Mouse (Mus musculus) liver, postnatal 0 days (tissue): ENCODE data around the gene Ticrr. TPM values are rescaled to one million over a fixed set of nuclear protein-coding genes. Genes with fewer than 3 reads are reported as not detected.

Source experiments
- ATAC-seq: fragments of 200-750 bp; cut with Nextera tagmentation; 2 replicates; pipeline ENCODE4 v1.8.0; 2017; ENCODE audit warnings: mild to moderate bottlenecking, moderate library complexity
- DNase-seq: peaks from one replicate; pipeline ENCODE4 v3.0.0-alpha.2; 2016
- H3K27ac ChIP-seq: fragments of 300-500 bp; sonication (generic); 2 replicates; pipeline ENCODE4 v1.5.1; 2014; ENCODE audit warnings: antibody characterized with exemption, moderate library complexity, mild to moderate bottlenecking, low read depth
- H3K27me3 ChIP-seq: fragments of 300-500 bp; sonication (generic); 2 replicates; pipeline ENCODE4 v1.6.1; 2014; ENCODE audit warnings: low read length, control low read depth, mixed read lengths; ENCODE audit not compliant: insufficient read depth
- H3K36me3 ChIP-seq: fragments of 300-500 bp; sonication (generic); replicated peaks from 2 replicates; pipeline ENCODE4 v1.6.1; 2014; ENCODE audit warnings: mild to moderate bottlenecking, control low read depth, low read length, moderate library complexity, mixed read lengths; ENCODE audit not compliant: insufficient read depth
- H3K4me1 ChIP-seq: fragments of 300-500 bp; sonication (generic); 2 replicates; pipeline ENCODE4 v1.6.1; 2014; ENCODE audit warnings: antibody characterized with exemption, mild to moderate bottlenecking, control low read depth; ENCODE audit not compliant: insufficient read depth
- H3K4me2 ChIP-seq: fragments of 300-500 bp; sonication (generic); 2 replicates; pipeline ENCODE4 v1.6.1; 2014; ENCODE audit warnings: low read depth, mild to moderate bottlenecking, low read length, moderate library complexity, mixed read lengths
- H3K4me3 ChIP-seq: fragments of 300-500 bp; sonication (generic); 2 replicates; pipeline ENCODE4 v1.5.1; 2014; ENCODE audit warnings: low read depth, low read length
- H3K9ac ChIP-seq: fragments of 300-500 bp; sonication (generic); replicated peaks from 2 replicates; pipeline ENCODE4 v1.6.1; 2014; ENCODE audit warnings: mild to moderate bottlenecking, moderate library complexity
- H3K9me3 ChIP-seq: fragments of 300-500 bp; sonication (generic); 2 replicates; pipeline ENCODE4 v1.6.1; 2016; ENCODE audit warnings: mild to moderate bottlenecking, control low read depth, low read length, mixed read lengths
- CTCF ChIP-seq: sonication (generic); IDR thresholded peaks from 2 replicates; pipeline ENCODE4 v1.5.1; 2016; ENCODE audit warnings: antibody characterized with exemption, low read depth
- EP300 ChIP-seq: IDR thresholded peaks from 2 replicates; pipeline ENCODE4 v1.6.1; 2016; ENCODE audit warnings: antibody characterized with exemption, low read depth, mild to moderate bottlenecking
- WGBS: fragments of 180-500 bp; shearing (Covaris S2); extraction: QIAGEN DNeasy Blood & Tissue Kit; methylation state at CpG from one replicate; pipeline ENCODE4 v1.1.7; 2014; ENCODE audit not compliant: insufficient replicate concordance; 5-methylcytosine and 5-hydroxymethylcytosine counted together
- polyA plus RNA-seq: library from polyadenylated mRNA; unstranded; fragments of >200 nt; fragmentation: Nextera tagmentation; extraction: Ambion mirVana; gene quantifications from 2 replicates; pipeline ENCODE4 v1.2.1, GENCODE M21; 2015

Gene Ticrr
- polyA plus RNA-seq, 1 experiment from 2014 or later = 2.2 TPM

- Histone ChIP-seq H3K27me3 (peaks cover 6% of the 10 kb centered on the region; the same call in 1 of the 2 replicates), H3K4me1 (no peaks in the 10 kb centered on the region), H3K4me3 (no peak overlapping the region), H3K9ac (no peak overlapping the region), H3K9me3 (no peaks in the 10 kb centered on the region), H3K36me3 (no peaks in the 10 kb centered on the region), H3K4me2 (no peak overlapping the region), H3K27ac (no peak overlapping the region)
- no peak; the same call in 1 of the 2 replicates for ATAC-seq
- DNase-seq = peak; percentile 77
- WGBS = 7% methylated on average over 8 of the region's 8 CpGs
- no peak for TF ChIP-seq EP300
- peak; percentile 87 for TF ChIP-seq CTCF
Measured at GRCm38 (mm10) chr7:79729169-79729568, 69.2 kb downstream of the Ticrr start.

- WGBS = 60% methylated on average over 11 of the region's 11 CpGs
Measured at GRCm38 (mm10) chr7:79729743-79730370, 69.9 kb downstream of the Ticrr start.

GRCm38 (mm10) chr7:79731438-79731837 lies 71.4 kb downstream of the Ticrr start:
- Histone ChIP-seq H3K9ac (no peak overlapping the region), H3K36me3 (peaks cover 1% of the 10 kb centered on the region; the same call in 1 of the 2 replicates), H3K27ac (no peak overlapping the region), H3K9me3 (no peaks in the 10 kb centered on the region), H3K4me1 (no peaks in the 10 kb centered on the region), H3K4me3 (no peak overlapping the region), H3K27me3 (peaks cover 6% of the 10 kb centered on the region; the same call in 1 of the 2 replicates), H3K4me2 (no peak overlapping the region)
- TF ChIP-seq CTCF = no peak
- no peak for TF ChIP-seq EP300
- DNase-seq = no peak
- no peak for ATAC-seq
- WGBS = 76% methylated on average over 13 of the region's 13 CpGs

More at GRCm38 (mm10) chr7:79729743-79730370, 69.9 kb downstream of the Ticrr start:
- Histone ChIP-seq H3K4me2 (no peak overlapping the region), H3K27ac (no peak overlapping the region), H3K9ac (no peak overlapping the region), H3K27me3 (peaks cover 6% of the 10 kb centered on the region; the same call in 1 of the 2 replicates), H3K9me3 (no peaks in the 10 kb centered on the region), H3K36me3 (no peaks in the 10 kb centered on the region), H3K4me1 (no peaks in the 10 kb centered on the region), H3K4me3 (no peak overlapping the region)
- DNase-seq = no peak
- TF ChIP-seq CTCF (peak; percentile 42), EP300 (no peak)
- ATAC-seq = no peak

GRCm38 (mm10) chr7:79732622-79733021 lies 72.6 kb downstream of the Ticrr start, which contains the start of gene Plin1:
Gene Plin1 (minus strand): TSS chr7:79732903.
- Histone ChIP-seq H3K9me3 (no peaks in the 10 kb centered on the region), H3K4me1 (no peaks in the 10 kb centered on the region), H3K36me3 (peaks cover 9% of the 10 kb centered on the region; the same call in 1 of the 2 replicates), H3K27ac (no peak within 1 kb of the TSS), H3K4me2 (no peak within 1 kb of the TSS), H3K27me3 (peaks cover 6% of the 10 kb centered on the region; the same call in 1 of the 2 replicates), H3K9ac (no peak within 1 kb of the TSS), H3K4me3 (no peak within 1 kb of the TSS)
- ATAC-seq (no peak), DNase-seq (no peak)
- 50% methylated on average over 4 of the region's 4 CpGs for WGBS
- TF ChIP-seq EP300 = no peak
- TF ChIP-seq CTCF = no peak

GRCm38 (mm10) chr7:79734563-79734962 lies 74.6 kb downstream of the Ticrr start:
- H3K36me3 ChIP-seq = peaks cover 9% of the 10 kb centered on the region; the same call in 1 of the 2 replicates
- H3K9me3 ChIP-seq = no peaks in the 10 kb centered on the region
- H3K27me3 ChIP-seq = 0 out of 2 replicates have a peak, but pooled peaks cover under 1% of the 10 kb centered on the region
- H3K27ac ChIP-seq = no peak overlapping the region
- no peak overlapping the region for H3K9ac ChIP-seq
- H3K4me2 ChIP-seq = no peak overlapping the region
- H3K4me1 ChIP-seq = no peaks in the 10 kb centered on the region
- ATAC-seq (no peak), DNase-seq (no peak)
- TF ChIP-seq CTCF (no peak), EP300 (no peak)
- H3K4me3 ChIP-seq = no peak overlapping the region
- 78% methylated on average over 8 of the region's 8 CpGs for WGBS

GRCm38 (mm10) chr7:79736511-79736910 lies 76.5 kb downstream of the Ticrr start:
- no peak overlapping the region for H3K27ac ChIP-seq
- H3K36me3 ChIP-seq = peaks cover 9% of the 10 kb centered on the region; the same call in 1 of the 2 replicates
- H3K9me3 ChIP-seq = no peaks in the 10 kb centered on the region
- no peak for TF ChIP-seq CTCF
- no peak for TF ChIP-seq EP300
- WGBS = 81% methylated on average over 14 of the region's 14 CpGs
- no peak overlapping the region for H3K4me2 ChIP-seq
- no peaks in the 10 kb centered on the region for H3K4me1 ChIP-seq
- ATAC-seq (no peak), DNase-seq (no peak)
- H3K27me3 ChIP-seq = no peaks in the 10 kb centered on the region
- H3K9ac ChIP-seq = no peak overlapping the region
- no peak overlapping the region for H3K4me3 ChIP-seq
